In the genomic region with DNA sequence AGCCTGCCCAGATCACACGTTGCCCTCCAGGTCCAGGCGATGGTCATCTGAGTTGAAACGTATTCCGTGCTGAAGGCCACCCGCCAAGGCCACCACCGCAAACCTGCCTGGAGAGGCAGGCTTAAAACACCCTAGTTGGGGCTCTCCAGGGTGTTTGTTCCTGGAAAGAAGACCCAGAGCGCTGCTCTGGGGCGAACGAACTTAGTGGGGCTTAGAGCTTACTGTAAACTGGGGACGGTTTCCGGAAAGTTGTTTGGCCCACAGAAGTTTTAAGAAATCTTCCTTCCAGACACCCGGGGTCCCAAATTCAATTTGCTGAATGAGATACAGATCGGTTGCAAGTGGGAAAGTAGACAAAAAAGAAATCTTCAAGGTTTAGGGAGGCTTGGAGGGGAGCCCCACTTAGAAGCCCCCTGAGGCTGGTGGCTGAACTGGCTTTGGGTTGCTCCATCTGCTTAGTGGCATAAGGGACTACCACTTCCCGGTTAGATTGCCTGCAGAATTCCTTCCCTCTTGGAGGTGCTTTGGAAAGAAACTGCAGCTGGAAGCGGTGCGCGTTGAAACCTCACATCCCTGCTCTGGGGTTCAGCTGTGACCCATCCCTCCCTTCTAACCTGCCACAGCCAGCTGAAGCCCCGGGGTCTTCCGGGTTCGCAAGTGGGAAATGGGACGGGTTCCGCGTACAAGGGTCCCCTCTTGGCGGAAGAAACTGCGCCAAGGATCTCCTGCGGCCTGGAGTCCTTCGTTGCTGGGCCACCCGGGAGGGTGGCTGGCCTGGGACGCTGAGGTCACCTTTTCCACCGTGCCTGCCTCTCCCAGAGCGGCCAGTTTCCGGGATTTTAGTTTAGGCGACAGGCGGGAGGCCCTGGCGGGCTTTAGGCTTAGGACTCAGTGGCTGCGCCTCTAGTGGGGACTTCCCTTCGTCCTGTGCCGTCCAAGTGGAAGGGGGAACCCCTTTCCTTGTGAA, we compare ENCODE assay signal across 10 mouse cellular contexts. TPM values are rescaled to one million over a fixed set of nuclear protein-coding genes. Genes with fewer than 3 reads are reported as not detected.
DNase-seq lines count a peak whose midpoint lies in the region; ATAC-seq and TF ChIP-seq lines count a peak whose summit lies in the region.
"Had no signal": no experiment of that assay in that cellular context is flagged by ENCODE, and none has a peak within 500 bp of the region (broad histone marks: within the 10 kb centered on the region; RNA-seq: fewer than 3 reads in every experiment).

No protein-coding gene starts in this region.

- H3K27me3 ChIP-seq in ES-Bruce4 (ENCODE audit: control insufficient read depth, insufficient read depth, low read length, poor library complexity, severe bottlenecking) = peaks cover 39% of the 10 kb centered on the region
- H3K27me3 ChIP-seq in embryonic facial prominence, embryonic 11.5 days (ENCODE audit: control insufficient read depth, insufficient read depth, low read length) = peaks cover 71% of the 10 kb centered on the region
- peaks cover 100% of the 10 kb centered on the region for H3K27me3 ChIP-seq in limb, embryonic 10.5 days (ENCODE audit: low read depth, poor library complexity, severe bottlenecking)

- DNase-seq in kidney, adult 18-20 months = peak; percentile 24
- no peak for DNase-seq in kidney, postnatal 10 days
- DNase-seq in embryonic facial prominence, embryonic 11.5 days (ENCODE audit: low spot score) = peak; percentile 61
- DNase-seq in limb, embryonic 10.5 days (ENCODE audit: low spot score) = peak; percentile 65
- no peak for DNase-seq in frontal cortex, postnatal 25 days (ENCODE audit: low spot score in 2 of 2)
- DNase-seq in thymus, postnatal 4 days = no peak
- DNase-seq in adrenal gland, postnatal 25 days = no peak

- no peaks in the 10 kb centered on the region for H3K4me1 ChIP-seq in ES-Bruce4 (ENCODE audit: control insufficient read depth, insufficient read depth, low read length)
- H3K4me1 ChIP-seq in embryonic facial prominence, embryonic 11.5 days (ENCODE audit: control insufficient read depth, insufficient read depth, low read length) = peaks cover 2% of the 10 kb centered on the region
- H3K4me1 ChIP-seq in limb, embryonic 10.5 days = peaks cover 38% of the 10 kb centered on the region

- ATAC-seq in embryonic facial prominence, embryonic 11.5 days (replicated peaks; ENCODE audit: insufficient number of reproducible peaks, low FRiP score, low TSS enrichment, low read depth) = no peak

- WGBS in embryonic facial prominence, embryonic 11.5 days = under 1% methylated on average over 38 of the region's 38 CpGs
- under 1% methylated on average over 38 of the region's 38 CpGs for WGBS in limb, embryonic 10.5 days

- peak overlapping the region; percentile 21; the same call in 1 of the 2 replicates for H3K9ac ChIP-seq in ES-Bruce4 (ENCODE audit: low read depth, poor library complexity, severe bottlenecking)
- peak overlapping the region; percentile 32; the same call in 1 of the 2 replicates for H3K9ac ChIP-seq in embryonic facial prominence, embryonic 11.5 days (replicated peaks; ENCODE audit: low read length)

- TF ChIP-seq EP300 in ES-Bruce4 (IDR thresholded peaks at IDR 0.05; ENCODE audit: insufficient read depth, low read depth, low read length) = no peak

- H3K36me3 ChIP-seq in ES-Bruce4 (ENCODE audit: control insufficient read depth, insufficient read depth, low read length, poor library complexity, severe bottlenecking) = no peaks in the 10 kb centered on the region
- no peaks in the 10 kb centered on the region for H3K36me3 ChIP-seq in embryonic facial prominence, embryonic 11.5 days (replicated peaks; ENCODE audit: control insufficient read depth, insufficient read depth, low read depth, low read length)
- H3K36me3 ChIP-seq in limb, embryonic 10.5 days = no peaks in the 10 kb centered on the region

- no peak for TF ChIP-seq CTCF in ES-Bruce4 (IDR thresholded peaks at IDR 0.05; ENCODE audit: low read depth, low read length)

- H3K4me2 ChIP-seq in embryonic facial prominence, embryonic 11.5 days (ENCODE audit: low read depth, low read length) = peak overlapping the region; percentile 39

- no peak for TF ChIP-seq POLR2A in ES-Bruce4 (IDR thresholded peaks at IDR 0.05; ENCODE audit: insufficient read depth, low read length)

- no peak overlapping the region for H3K27ac ChIP-seq in ES-Bruce4 (ENCODE audit: insufficient read depth, low read length)
- H3K27ac ChIP-seq in embryonic facial prominence, embryonic 11.5 days (replicated peaks; ENCODE audit: low read depth, low read length) = no peak overlapping the region
- no peak overlapping the region for H3K27ac ChIP-seq in limb, embryonic 10.5 days

- H3K4me3 ChIP-seq in ES-Bruce4 (ENCODE audit: low read depth, low read length) = peak overlapping the region; percentile 29; the same call in 1 of the 2 replicates
- peak overlapping the region; percentile 13 for H3K4me3 ChIP-seq in embryonic facial prominence, embryonic 11.5 days (ENCODE audit: low read depth, low read length)
- H3K4me3 ChIP-seq in limb, embryonic 10.5 days = peak overlapping the region; percentile 25

- no peaks in the 10 kb centered on the region for H3K9me3 ChIP-seq in ES-Bruce4 (replicated peaks; ENCODE audit: control insufficient read depth, insufficient read depth, low read length, poor library complexity, severe bottlenecking)
- no peaks in the 10 kb centered on the region for H3K9me3 ChIP-seq in embryonic facial prominence, embryonic 11.5 days (replicated peaks; ENCODE audit: control insufficient read depth, low read length)
- no peaks in the 10 kb centered on the region for H3K9me3 ChIP-seq in limb, embryonic 10.5 days (replicated peaks)

RNA-seq across cellular contexts. Expression of a gene that starts 3.3 kb away (rescaled TPM):
- 0.57 and 1.1 TPM in 2 replicates for polyA plus RNA-seq in ES-Bruce4 (2011; ENCODE audit: insufficient read depth, insufficient read length, low read depth, missing spikeins)
- 74.9 and 139 TPM in 2 replicates for polyA plus RNA-seq in embryonic facial prominence, embryonic 11.5 days (2014; fragmentation: Nextera tagmentation; extraction: Ambion mirVana)
- 0.16 and 4.1 TPM in 2 replicates for polyA plus RNA-seq in limb, embryonic 10.5 days (2016; fragmentation: Nextera tagmentation; extraction: Ambion mirVana)
- not detected in 2 replicates for total RNA-seq in adrenal gland, postnatal 25 days (2021)
- total RNA-seq: left cerebral cortex, postnatal 10 days; MEL had no signal

RNA-seq across cellular contexts. Expression of a gene that starts 34.1 kb away (rescaled TPM):
- polyA plus RNA-seq in ES-Bruce4 (2011; ENCODE audit: insufficient read depth, insufficient read length, low read depth, missing spikeins) = 6.2 and 7.0 TPM in 2 replicates
- polyA plus RNA-seq in embryonic facial prominence, embryonic 11.5 days (2014; fragmentation: Nextera tagmentation; extraction: Ambion mirVana) = 16.3 and 16.9 TPM in 2 replicates
- 6.0 and 10.9 TPM in 2 replicates for polyA plus RNA-seq in limb, embryonic 10.5 days (2016; fragmentation: Nextera tagmentation; extraction: Ambion mirVana)
- total RNA-seq in adrenal gland, postnatal 25 days (2021) = 5.5 and 11.3 TPM in 2 replicates

Comparison
In these comparisons a context has a peak if more than half of its experiments do, and no peak if none do; other contexts are left out.
1. DNase-seq: peak in kidney, adult 18-20 months (single experiment), embryonic facial prominence, embryonic 11.5 days (single experiment) and limb, embryonic 10.5 days (single experiment); none in kidney, postnatal 10 days (single experiment), frontal cortex, postnatal 25 days (0 of 2), thymus, postnatal 4 days (single experiment) and adrenal gland, postnatal 25 days (single experiment).
2. RNA of a gene that starts 3.3 kb away (polyA plus RNA-seq): 74.9 to 139 TPM in embryonic facial prominence, embryonic 11.5 days; 0.57 to 1.1 TPM in ES-Bruce4 and 0.16 to 4.1 TPM in limb, embryonic 10.5 days; every median in the first group is over 10 times any median in the second.
3. Peak in every context shown above with its lines, with median percentiles within 50 percentile points of each other: H3K4me3 ChIP-seq.